Mouse (Mus musculus): ENCODE data around the gene Zfp629. TPM values are rescaled to one million over a fixed set of nuclear protein-coding genes. Genes with fewer than 3 reads are reported as not detected.

The Zfp629 gene
- total and polyA plus RNA-seq, 3 experiments, result 10.8 to 12.6 TPM; not detected in 1

DNA sequence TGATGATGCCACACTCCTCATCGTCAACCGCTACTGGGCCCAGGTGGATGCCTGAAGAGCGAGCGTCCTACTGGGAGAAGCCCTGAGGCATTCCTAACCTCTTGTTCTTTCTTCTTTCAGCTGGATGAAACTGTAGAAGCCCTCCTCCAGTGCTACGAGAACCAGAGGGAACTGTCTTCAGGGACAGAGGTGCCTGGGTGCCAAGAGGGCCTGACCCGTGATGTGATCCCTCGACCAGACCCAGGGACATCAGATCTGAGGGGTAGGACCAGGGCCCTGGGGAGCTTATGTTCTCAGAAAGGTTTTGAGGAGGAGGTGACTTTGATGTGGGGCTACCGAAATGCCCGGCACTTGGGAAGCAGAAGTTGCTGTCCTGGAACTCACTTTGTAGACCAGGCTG, 26.0 kb downstream of the Zfp629 start:
- no peak overlapping the region; a peak in 1 of 4 replicates for H3K4me3 ChIP-seq (ENCODE audit: control insufficient read depth in 1 of 2, insufficient read depth in 1 of 2, low read depth in 2 of 2, low read length in 2 of 2)
- H3K9me3 ChIP-seq (replicated peaks; ENCODE audit: insufficient read depth, low read length), result no peaks in the 10 kb centered on the region
- no peak overlapping the region for H3K27ac ChIP-seq (ENCODE audit: control insufficient read depth, low read depth, low read length)
- H3K9ac ChIP-seq (ENCODE audit: control insufficient read depth, low read depth, low read length, poor library complexity, severe bottlenecking), result no peak overlapping the region
- no peaks in the 10 kb centered on the region for H3K27me3 ChIP-seq (ENCODE audit: control insufficient read depth in 1 of 2, insufficient read depth in 2 of 2, low read length in 2 of 2)
- peaks cover 12% of the 10 kb centered on the region for H3K79me2 ChIP-seq (ENCODE audit: control insufficient read depth, insufficient read depth, low read length, poor library complexity)
- TF ChIP-seq CHD2 (IDR thresholded peaks at IDR 0.05; ENCODE audit: low read length) (no peak), SMC3 (IDR thresholded peaks at IDR 0.05; ENCODE audit: low read depth, low read length) (no peak), USF1 (IDR thresholded peaks at IDR 0.05; ENCODE audit: low read depth, low read length) (no peak), MYC (IDR thresholded peaks at IDR 0.05; ENCODE audit: low read depth, low read length) (no peak), RCOR1 (IDR thresholded peaks at IDR 0.05; ENCODE audit: low read depth, low read length) (no peak), ELF1 (IDR thresholded peaks at IDR 0.05; ENCODE audit: low read depth, low read length) (no peak), ZKSCAN1 (IDR thresholded peaks at IDR 0.05; ENCODE audit: low read depth, low read length) (no peak), MEF2A (IDR thresholded peaks at IDR 0.05; ENCODE audit: extremely low read depth, insufficient replicate concordance, low read depth, low read length, poor library complexity, severe bottlenecking) (no peak), ZNF384 (IDR thresholded peaks at IDR 0.05; ENCODE audit: low read depth, low read length) (no peak), JUND (IDR thresholded peaks at IDR 0.05; ENCODE audit: low read depth, low read length) (no peak), UBTF (IDR thresholded peaks at IDR 0.05; ENCODE audit: borderline replicate concordance, insufficient read depth, low read depth, low read length) (no peak), RAD21 (IDR thresholded peaks at IDR 0.05; ENCODE audit: low read depth, low read length) (no peak), TAL1 (IDR thresholded peaks at IDR 0.05; ENCODE audit: low read length) (no peak)
- H3K36me3 ChIP-seq (ENCODE audit: control insufficient read depth in 1 of 2, insufficient read depth in 2 of 2, low read length in 2 of 2), result peaks cover 8 to 30% of the 10 kb centered on the region in 2 experiments; a peak in 3 of 4 replicates
- no peak for DNase-seq (ENCODE audit: low read depth, low spot score)
- peaks cover 6 to 33% of the 10 kb centered on the region in 2 experiments; a peak in 3 of 4 replicates for H3K4me1 ChIP-seq (ENCODE audit: control insufficient read depth in 1 of 2, insufficient read depth in 2 of 2, low read length in 2 of 2)

DNA sequence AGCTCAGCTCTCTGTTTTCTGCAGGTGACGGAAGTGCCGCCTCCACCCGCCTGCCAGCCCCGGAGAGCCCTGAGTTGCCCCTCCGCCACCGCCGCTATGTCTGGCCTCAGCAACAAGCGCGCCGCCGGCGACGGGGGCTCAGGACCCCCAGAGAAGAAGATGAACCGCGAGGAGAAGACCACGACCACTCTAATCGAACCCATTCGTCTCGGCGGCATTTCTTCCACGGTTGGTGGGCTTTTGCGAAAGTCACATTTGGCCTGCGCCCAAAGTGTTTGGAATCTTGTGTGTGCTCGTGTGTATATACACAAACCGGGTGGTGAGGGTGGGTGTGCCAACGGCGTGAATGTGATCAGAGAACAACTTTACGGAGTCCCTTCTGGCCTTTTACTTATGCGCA, 26.7 kb downstream of the Zfp629 start:
- Histone ChIP-seq H3K27me3 (ENCODE audit: control insufficient read depth in 1 of 2, insufficient read depth in 2 of 2, low read length in 2 of 2) (no peaks in the 10 kb centered on the region), H3K9me3 (replicated peaks; ENCODE audit: insufficient read depth, low read length) (no peaks in the 10 kb centered on the region), H3K9ac (ENCODE audit: control insufficient read depth, low read depth, low read length, poor library complexity, severe bottlenecking) (peak overlapping the region; percentile 87), H3K27ac (ENCODE audit: control insufficient read depth, low read depth, low read length) (peak overlapping the region; percentile 41), H3K4me1 (ENCODE audit: control insufficient read depth in 1 of 2, insufficient read depth in 2 of 2, low read length in 2 of 2) (peaks cover 6 to 33% of the 10 kb centered on the region in 2 experiments; a peak in 3 of 4 replicates), H3K4me3 (ENCODE audit: control insufficient read depth in 1 of 2, insufficient read depth in 1 of 2, low read depth in 2 of 2, low read length in 2 of 2) (peak overlapping the region; percentile 90 to 97), H3K36me3 (ENCODE audit: control insufficient read depth in 1 of 2, insufficient read depth in 2 of 2, low read length in 2 of 2) (peaks cover 3 to 30% of the 10 kb centered on the region in 2 experiments; a peak in 3 of 4 replicates), H3K79me2 (ENCODE audit: control insufficient read depth, insufficient read depth, low read length, poor library complexity) (peaks cover 12% of the 10 kb centered on the region)
- no peak for DNase-seq (ENCODE audit: low read depth, low spot score)
- TF ChIP-seq CHD1 (IDR thresholded peaks at IDR 0.05; ENCODE audit: low read depth, low read length) (no peak), ETS1 (IDR thresholded peaks at IDR 0.05; ENCODE audit: low read depth, low read length) (no peak), ZC3H11A (IDR thresholded peaks at IDR 0.05; ENCODE audit: low read depth, low read length) (no peak), GABPA (IDR thresholded peaks at IDR 0.05; ENCODE audit: low read depth, low read length) (no peak), SMC3 (IDR thresholded peaks at IDR 0.05; ENCODE audit: low read depth, low read length) (no peak), MAX (IDR thresholded peaks at IDR 0.05; ENCODE audit: low read length) (no peak), CHD2 (IDR thresholded peaks at IDR 0.05; ENCODE audit: low read length) (no peak), MXI1 (IDR thresholded peaks at IDR 0.05; ENCODE audit: low read depth, low read length) (no peak)
